Mouse (Mus musculus) R1 (cell line): ENCODE results near the gene Mto1.
"Not testable (repeated sequence)": the region's sequence is repeated elsewhere in the genome, so short reads cannot be mapped to it uniquely, and the experiment has no call there.

ENCODE experiments used
- DNase-seq: peaks from one replicate; pipeline ENCODE4 v3.0.0-alpha.2; 2018; ENCODE audit warnings: low read depth, low spot score

Gene Mto1

GRCm38 (mm10) chr9:78475873-78476272 lies 27.9 kb downstream of the Mto1 start:
- DNase-seq = peak; percentile 81

- DNase-seq = peak; percentile 91
Measured at GRCm38 (mm10) chr9:78476531-78477020, 28.6 kb downstream of the Mto1 start.

- peak; percentile 78 for DNase-seq
Measured at GRCm38 (mm10) chr9:78477021-78477551, 29.1 kb downstream of the Mto1 start.

- peak; percentile 37 for DNase-seq
Measured at GRCm38 (mm10) chr9:78478009-78478605, 30.1 kb downstream of the Mto1 start.

GRCm38 (mm10) chr9:78479308-78479707 lies 31.3 kb downstream of the Mto1 start:
- not testable (repeated sequence) for DNase-seq

- peak; percentile 33 for DNase-seq
Measured at GRCm38 (mm10) chr9:78480227-78480626, 32.2 kb downstream of the Mto1 start.

- DNase-seq = peak; percentile 75
Measured at GRCm38 (mm10) chr9:78480706-78481358, 32.8 kb downstream of the Mto1 start.

GRCm38 (mm10) chr9:78481423-78482331 lies 33.7 kb downstream of the Mto1 start:
- DNase-seq = peak; percentile 99

GRCm38 (mm10) chr9:78482386-78482785 lies 34.4 kb downstream of the Mto1 start:
- no peak for DNase-seq

- DNase-seq = no peak
Measured at GRCm38 (mm10) chr9:78484660-78485059, 36.7 kb downstream of the Mto1 start.

GRCm38 (mm10) chr9:78488021-78488420 lies 40.0 kb downstream of the Mto1 start:
- DNase-seq = peak; percentile 88

- peak; percentile 80 for DNase-seq
Measured at GRCm38 (mm10) chr9:78488890-78489420, 40.9 kb downstream of the Mto1 start, which contains the start of gene Eef1a1. TSS of gene Eef1a1 (minus strand) at chr9:78489151.

GRCm38 (mm10) chr9:78491169-78491568 lies 43.2 kb downstream of the Mto1 start:
- no peak for DNase-seq

GRCm38 (mm10) chr9:78492254-78492653 lies 44.2 kb downstream of the Mto1 start:
- no peak for DNase-seq

GRCm38 (mm10) chr9:78493171-78493570 lies 45.2 kb downstream of the Mto1 start:
- DNase-seq = no peak

GRCm38 (mm10) chr9:78500386-78500785 lies 52.4 kb downstream of the Mto1 start:
- DNase-seq = peak; percentile 49

GRCm38 (mm10) chr9:78501284-78501683 lies 53.3 kb downstream of the Mto1 start:
- no peak for DNase-seq

GRCm38 (mm10) chr9:78503223-78504079 lies 55.4 kb downstream of the Mto1 start:
- DNase-seq = peak; percentile 98

- peak; percentile 59 for DNase-seq
Measured at GRCm38 (mm10) chr9:78504133-78504532, 56.1 kb downstream of the Mto1 start.

GRCm38 (mm10) chr9:78504679-78505078 lies 56.7 kb downstream of the Mto1 start:
- peak; percentile 92 for DNase-seq

- DNase-seq = peak; percentile 83
Measured at GRCm38 (mm10) chr9:78505223-78505622, 57.2 kb downstream of the Mto1 start.
